Mouse (Mus musculus) induced T-regulatory cell, adult 2 months (primary cell): Measurements from ENCODE around the gene Olfr356.

ENCODE experiments used
- DNase-seq: peaks from one replicate; pipeline ENCODE4 v3.0.0-alpha.2; 2012; ENCODE audit warnings: low read depth

The Olfr356 gene

GRCm38 (mm10) chr2:36936821-36937220, at the start of gene Olfr356:
Olfr356 (plus strand) TSS chr2:36937121.
- no peak for DNase-seq

DNA sequence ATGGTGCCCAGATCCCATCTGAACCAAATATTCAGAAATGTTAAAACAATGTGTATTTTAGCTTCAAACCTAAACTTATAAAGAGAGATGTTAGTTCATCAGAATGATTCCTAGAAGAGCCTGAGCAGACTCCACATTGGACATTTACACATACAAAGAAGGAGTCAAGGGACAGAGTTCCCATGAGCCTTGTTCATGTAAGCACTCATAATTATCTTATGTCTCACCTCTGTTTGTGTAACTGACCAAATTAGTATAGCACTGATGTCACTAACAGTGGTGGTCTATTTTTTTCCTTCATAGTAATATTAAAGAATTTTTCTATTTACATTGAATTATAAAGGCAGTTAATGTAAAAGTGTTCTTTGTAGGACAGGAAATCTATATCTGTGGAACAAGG, 44.1 kb upstream of the Olfr356 start, which contains the start of gene Olfr353:
Gene Olfr353 (minus strand): TSS at position 101 of the 400 bp plus-strand sequence.
- no peak for DNase-seq

DNA sequence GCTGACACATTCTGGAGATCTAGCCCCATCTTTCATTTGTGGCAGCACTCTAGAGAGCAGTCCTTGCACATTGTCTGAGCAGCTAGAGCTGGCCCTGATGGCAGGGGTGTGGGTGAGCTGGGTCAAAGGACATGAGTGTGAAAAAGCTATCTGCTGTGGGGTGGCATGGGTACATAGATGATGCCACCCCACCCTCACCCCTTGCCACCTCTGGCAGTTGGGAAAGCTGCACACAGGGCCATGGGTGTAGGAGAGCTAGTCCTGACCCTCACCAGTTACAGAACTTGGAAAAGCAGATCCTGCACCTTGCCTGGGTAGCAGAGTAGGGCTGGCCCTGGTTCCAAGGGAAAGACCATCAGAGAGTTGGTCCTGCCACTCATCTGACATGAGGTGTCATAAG, 39.8 kb upstream of the Olfr356 start:
- DNase-seq, result no peak

GRCm38 (mm10) chr2:36905380-36905779, 31.5 kb upstream of the Olfr356 start, which contains the start of gene Olfr354:
Olfr354 (plus strand) TSS chr2:36905680.
- no peak for DNase-seq

GRCm38 (mm10) chr2:36928797-36929196, 8.1 kb upstream of the Olfr356 start, which contains the start of gene Olfr355:
Olfr355 (minus strand) TSS chr2:36928897.
- DNase-seq, result no peak
